Mouse (Mus musculus) right cerebral cortex, adult 18-20 months (tissue): ENCODE results near the gene Jam3.

Experiments used
- DNase-seq: peaks from one replicate; pipeline ENCODE4 v3.0.0; 2022; ENCODE audit warnings: mixed read lengths

Jam3 gene

GRCm38 (mm10) chr9:27154763-27155530 is at the start of gene Jam3:
Jam3 (minus strand) TSS chr9:27155421.
- DNase-seq = peak; percentile 94

GRCm38 (mm10) chr9:27204201-27204600 is 49.0 kb upstream of the Jam3 start:
- no peak for DNase-seq

- peak; percentile 81 for DNase-seq
These were observed 47.9 kb upstream of the Jam3 start for GRCm38 (mm10) chr9:27203134-27203533.

GRCm38 (mm10) chr9:27201472-27202219 is 46.4 kb upstream of the Jam3 start:
- DNase-seq = peak; percentile 55

GRCm38 (mm10) chr9:27193592-27194080 is 38.4 kb upstream of the Jam3 start:
- peak; percentile 83 for DNase-seq

- peak; percentile 64 for DNase-seq
These were observed 37.8 kb upstream of the Jam3 start for GRCm38 (mm10) chr9:27192761-27193591.

- peak; percentile 95 for DNase-seq
These were observed 37.0 kb upstream of the Jam3 start for GRCm38 (mm10) chr9:27192001-27192760.

GRCm38 (mm10) chr9:27191501-27191981 is 36.3 kb upstream of the Jam3 start:
- DNase-seq = no peak

- no peak for DNase-seq
These were observed 35.2 kb upstream of the Jam3 start for GRCm38 (mm10) chr9:27190461-27190860.

- DNase-seq = no peak
These were observed 34.1 kb upstream of the Jam3 start for GRCm38 (mm10) chr9:27189306-27189705.

GRCm38 (mm10) chr9:27188677-27189241 is 33.5 kb upstream of the Jam3 start:
- no peak for DNase-seq

GRCm38 (mm10) chr9:27185820-27186219 is 30.6 kb upstream of the Jam3 start:
- no peak for DNase-seq

GRCm38 (mm10) chr9:27182087-27182486 is 26.9 kb upstream of the Jam3 start:
- no peak for DNase-seq

- DNase-seq = peak; percentile 66
These were observed 25.3 kb upstream of the Jam3 start for GRCm38 (mm10) chr9:27180492-27180891.

- DNase-seq = peak; percentile 89
These were observed 23.7 kb upstream of the Jam3 start for GRCm38 (mm10) chr9:27178935-27179334.

- peak; percentile 83 for DNase-seq
These were observed 20.9 kb upstream of the Jam3 start for GRCm38 (mm10) chr9:27176154-27176553.

- no peak for DNase-seq
These were observed 20.5 kb upstream of the Jam3 start for GRCm38 (mm10) chr9:27175682-27176081.

- peak; percentile 59 for DNase-seq
These were observed 20.0 kb upstream of the Jam3 start for GRCm38 (mm10) chr9:27175241-27175640.

- DNase-seq = no peak
These were observed 18.9 kb upstream of the Jam3 start for GRCm38 (mm10) chr9:27174079-27174478.

GRCm38 (mm10) chr9:27173646-27174045 is 18.4 kb upstream of the Jam3 start:
- no peak for DNase-seq

- DNase-seq = no peak
These were observed 17.6 kb upstream of the Jam3 start for GRCm38 (mm10) chr9:27172839-27173238.

- no peak for DNase-seq
These were observed 15.5 kb upstream of the Jam3 start for GRCm38 (mm10) chr9:27170726-27171125.
